Mouse (Mus musculus): Measurements from ENCODE around the gene Rpa1. TPM values are rescaled to one million over a fixed set of nuclear protein-coding genes. Genes with fewer than 3 reads are reported as not detected.
"Not testable (repeated sequence)": the region's sequence is repeated elsewhere in the genome, so short reads cannot be mapped to it uniquely, and the experiment has no call there.

Rpa1 gene
- polyA plus RNA-seq, 1 experiment: 17.1 TPM

- no peaks in the 10 kb centered on the region for H3K4me1 ChIP-seq (ENCODE audit: control insufficient read depth, insufficient read depth, low read length)
- WGBS: 89% methylated on average over 9 of the region's 9 CpGs
- H3K4me3 ChIP-seq (replicated peaks; ENCODE audit: extremely low read depth, low read depth, low read length): no peak overlapping the region
- DNase-seq: no peak
- TF ChIP-seq CTCF (IDR thresholded peaks at IDR 0.05; ENCODE audit: insufficient read depth, low read length): no peak
- TF ChIP-seq POLR2A (IDR thresholded peaks at IDR 0.05; ENCODE audit: borderline replicate concordance, extremely low read depth, low read depth, low read length): no peak
Observed at GRCm38 (mm10) chr11:75304797-75305196, 43.3 kb downstream of the Rpa1 start.

GRCm38 (mm10) chr11:75300954-75301353 is 47.2 kb downstream of the Rpa1 start:
- Histone ChIP-seq H3K4me3 (replicated peaks; ENCODE audit: extremely low read depth, low read depth, low read length) (no peak overlapping the region), H3K4me1 (ENCODE audit: control insufficient read depth, insufficient read depth, low read length) (peaks cover 2% of the 10 kb centered on the region; the same call in 1 of the 2 replicates)
- 74% methylated on average over 9 of the region's 9 CpGs for WGBS
- TF ChIP-seq POLR2A (IDR thresholded peaks at IDR 0.05; ENCODE audit: borderline replicate concordance, extremely low read depth, low read depth, low read length) (no peak), CTCF (IDR thresholded peaks at IDR 0.05; ENCODE audit: insufficient read depth, low read length) (no peak)
- DNase-seq: no peak

- no peak for DNase-seq
- Histone ChIP-seq H3K4me3 (replicated peaks; ENCODE audit: extremely low read depth, low read depth, low read length) (no peak overlapping the region), H3K4me1 (ENCODE audit: control insufficient read depth, insufficient read depth, low read length) (peaks cover 2% of the 10 kb centered on the region; the same call in 1 of the 2 replicates)
- no peak for TF ChIP-seq CTCF (IDR thresholded peaks at IDR 0.05; ENCODE audit: insufficient read depth, low read length)
- WGBS: 86% methylated on average over 10 of the region's 10 CpGs
Observed at GRCm38 (mm10) chr11:75299786-75300185, 48.3 kb downstream of the Rpa1 start.

- TF ChIP-seq CTCF (IDR thresholded peaks at IDR 0.05; ENCODE audit: insufficient read depth, low read length): no peak
- TF ChIP-seq POLR2A (IDR thresholded peaks at IDR 0.05; ENCODE audit: borderline replicate concordance, extremely low read depth, low read depth, low read length): no peak
- H3K4me1 ChIP-seq (ENCODE audit: control insufficient read depth, insufficient read depth, low read length): peaks cover 2% of the 10 kb centered on the region; the same call in 1 of the 2 replicates
- no peak for DNase-seq
- WGBS: 45% methylated on average over 11 of the region's 11 CpGs
- no peak overlapping the region for H3K4me3 ChIP-seq (replicated peaks; ENCODE audit: extremely low read depth, low read depth, low read length)
Observed at GRCm38 (mm10) chr11:75298491-75298890, 49.6 kb downstream of the Rpa1 start.

GRCm38 (mm10) chr11:75297631-75298030 is 50.5 kb downstream of the Rpa1 start:
- no peak for TF ChIP-seq CTCF (IDR thresholded peaks at IDR 0.05; ENCODE audit: insufficient read depth, low read length)
- TF ChIP-seq POLR2A (IDR thresholded peaks at IDR 0.05; ENCODE audit: borderline replicate concordance, extremely low read depth, low read depth, low read length): no peak
- 48% methylated on average over 9 of the region's 9 CpGs for WGBS
- Histone ChIP-seq H3K4me3 (replicated peaks; ENCODE audit: extremely low read depth, low read depth, low read length) (no peak overlapping the region), H3K4me1 (ENCODE audit: control insufficient read depth, insufficient read depth, low read length) (peaks cover 2% of the 10 kb centered on the region; the same call in 1 of the 2 replicates)
- DNase-seq: no peak

- no peak for TF ChIP-seq POLR2A (IDR thresholded peaks at IDR 0.05; ENCODE audit: borderline replicate concordance, extremely low read depth, low read depth, low read length)
- TF ChIP-seq CTCF (IDR thresholded peaks at IDR 0.05; ENCODE audit: insufficient read depth, low read length): no peak
- peaks cover 2% of the 10 kb centered on the region; the same call in 1 of the 2 replicates for H3K4me1 ChIP-seq (ENCODE audit: control insufficient read depth, insufficient read depth, low read length)
- WGBS: 73% methylated on average over 9 of the region's 9 CpGs
- H3K4me3 ChIP-seq (replicated peaks; ENCODE audit: extremely low read depth, low read depth, low read length): no peak overlapping the region
- no peak for DNase-seq
Observed at GRCm38 (mm10) chr11:75296406-75297005, 51.6 kb downstream of the Rpa1 start.

- H3K4me1 ChIP-seq (ENCODE audit: control insufficient read depth, insufficient read depth, low read length); DNase-seq; H3K4me3 ChIP-seq (replicated peaks; ENCODE audit: extremely low read depth, low read depth, low read length): not testable (repeated sequence)
- WGBS: 81% methylated on average over 5 of the region's 5 CpGs
Observed at GRCm38 (mm10) chr11:75295534-75295933, 52.6 kb downstream of the Rpa1 start.

GRCm38 (mm10) chr11:75294862-75295261 is 53.3 kb downstream of the Rpa1 start:
- 43% methylated on average over 9 of the region's 9 CpGs for WGBS
- Histone ChIP-seq H3K4me1 (ENCODE audit: control insufficient read depth, insufficient read depth, low read length) (peaks cover 2% of the 10 kb centered on the region; the same call in 1 of the 2 replicates), H3K4me3 (replicated peaks; ENCODE audit: extremely low read depth, low read depth, low read length) (no peak overlapping the region)
- no peak for DNase-seq
- no peak for TF ChIP-seq CTCF (IDR thresholded peaks at IDR 0.05; ENCODE audit: insufficient read depth, low read length)
- no peak for TF ChIP-seq POLR2A (IDR thresholded peaks at IDR 0.05; ENCODE audit: borderline replicate concordance, extremely low read depth, low read depth, low read length)

- DNase-seq: no peak
- 55% methylated on average over 21 of the region's 21 CpGs for WGBS
- TF ChIP-seq CTCF (IDR thresholded peaks at IDR 0.05; ENCODE audit: insufficient read depth, low read length) (no peak), POLR2A (IDR thresholded peaks at IDR 0.05; ENCODE audit: borderline replicate concordance, extremely low read depth, low read depth, low read length) (no peak)
- no peak overlapping the region for H3K4me3 ChIP-seq (replicated peaks; ENCODE audit: extremely low read depth, low read depth, low read length)
- H3K4me1 ChIP-seq (ENCODE audit: control insufficient read depth, insufficient read depth, low read length): peaks cover 2% of the 10 kb centered on the region; the same call in 1 of the 2 replicates
Observed at GRCm38 (mm10) chr11:75293852-75294361, 54.2 kb downstream of the Rpa1 start.

GRCm38 (mm10) chr11:75292281-75292680 is 55.8 kb downstream of the Rpa1 start:
- H3K4me3 ChIP-seq (replicated peaks; ENCODE audit: extremely low read depth, low read depth, low read length): no peak overlapping the region
- WGBS: 89% methylated on average over 7 of the region's 7 CpGs
- H3K4me1 ChIP-seq (ENCODE audit: control insufficient read depth, insufficient read depth, low read length): no peaks in the 10 kb centered on the region
- no peak for DNase-seq
- TF ChIP-seq POLR2A (IDR thresholded peaks at IDR 0.05; ENCODE audit: borderline replicate concordance, extremely low read depth, low read depth, low read length): no peak
- TF ChIP-seq CTCF (IDR thresholded peaks at IDR 0.05; ENCODE audit: insufficient read depth, low read length): no peak

All from lung, adult 2 months (tissue).